Mouse (Mus musculus) heart, postnatal 0 days (tissue): ENCODE results near the gene Pde4dip. TPM values are rescaled to one million over a fixed set of nuclear protein-coding genes. Genes with fewer than 3 reads are reported as not detected.

Source experiments
- ATAC-seq: fragments of 200-750 bp; cut with Nextera tagmentation; 2 replicates; pipeline ENCODE4 v1.8.0; 2017; ENCODE audit warnings: low read depth, moderate number of reproducible peaks, moderate library complexity; ENCODE audit not compliant: insufficient read depth
- DNase-seq: peaks from one replicate; pipeline ENCODE4 v3.0.0-alpha.2; 2016; ENCODE audit warnings: low spot score
- H3K27ac ChIP-seq: fragments of 300-500 bp; sonication (generic); 2 replicates; pipeline ENCODE4 v1.5.1; 2014; ENCODE audit warnings: low read depth, mild to moderate bottlenecking
- H3K27me3 ChIP-seq: fragments of 300-500 bp; sonication (generic); 2 replicates; pipeline ENCODE4 v1.6.1; 2014; ENCODE audit warnings: low read length, mixed read lengths; ENCODE audit not compliant: control insufficient read depth, insufficient read depth
- H3K36me3 ChIP-seq: fragments of 300-500 bp; sonication (generic); replicated peaks from 2 replicates; pipeline ENCODE4 v1.6.1; 2014; ENCODE audit warnings: low read length, mixed read lengths; ENCODE audit not compliant: control insufficient read depth, insufficient read depth
- H3K4me1 ChIP-seq: fragments of 300-500 bp; sonication (generic); 2 replicates; pipeline ENCODE4 v1.6.1; 2014; ENCODE audit warnings: antibody characterized with exemption; ENCODE audit not compliant: control insufficient read depth, insufficient read depth
- H3K4me2 ChIP-seq: fragments of 300-500 bp; sonication (generic); 2 replicates; pipeline ENCODE4 v1.6.1; 2014; ENCODE audit warnings: low read depth, mild to moderate bottlenecking, low read length, moderate library complexity
- H3K4me3 ChIP-seq: fragments of 300-500 bp; sonication (generic); 2 replicates; pipeline ENCODE4 v1.5.1; 2014; ENCODE audit warnings: low read depth, low read length
- H3K9ac ChIP-seq: fragments of 300-500 bp; sonication (generic); replicated peaks from 2 replicates; pipeline ENCODE4 v1.6.1; 2014; ENCODE audit warnings: low read depth, low read length, mixed read lengths
- H3K9me3 ChIP-seq: fragments of 300-500 bp; sonication (generic); replicated peaks from 2 replicates; pipeline ENCODE4 v1.6.1; 2016; ENCODE audit warnings: low read length; ENCODE audit not compliant: control insufficient read depth
- CTCF ChIP-seq: IDR thresholded peaks from 2 replicates; pipeline ENCODE4 v1.5.1; 2016; ENCODE audit warnings: antibody characterized with exemption, control low read depth, low read depth
- EP300 ChIP-seq: IDR thresholded peaks from 2 replicates; pipeline ENCODE4 v1.6.1; 2016; ENCODE audit warnings: antibody characterized with exemption, low read depth
- WGBS: fragments of 180-500 bp; shearing (Covaris S2); extraction: QIAGEN DNeasy Blood & Tissue Kit; methylation state at CpG from one replicate; pipeline ENCODE4 v1.1.7; 2014; 5-methylcytosine and 5-hydroxymethylcytosine counted together
- polyA plus RNA-seq: library from polyadenylated mRNA; unstranded; fragments of >200 nt; fragmentation: Nextera tagmentation; extraction: Ambion mirVana; gene quantifications from 2 replicates; pipeline ENCODE4 v1.2.1, GENCODE M21; 2015
- total RNA-seq: library from RNA; depleted of rRNA; stranded (reverse); fragments of >200 nt; gene quantifications from 2 replicates; pipeline ENCODE4 v1.2.3, GENCODE M21; 2014; ENCODE audit warnings: low replicate concordance

Pde4dip gene
- total and polyA plus RNA-seq, 2 experiments from 2014 or later, result 126 to 498 TPM

DNA sequence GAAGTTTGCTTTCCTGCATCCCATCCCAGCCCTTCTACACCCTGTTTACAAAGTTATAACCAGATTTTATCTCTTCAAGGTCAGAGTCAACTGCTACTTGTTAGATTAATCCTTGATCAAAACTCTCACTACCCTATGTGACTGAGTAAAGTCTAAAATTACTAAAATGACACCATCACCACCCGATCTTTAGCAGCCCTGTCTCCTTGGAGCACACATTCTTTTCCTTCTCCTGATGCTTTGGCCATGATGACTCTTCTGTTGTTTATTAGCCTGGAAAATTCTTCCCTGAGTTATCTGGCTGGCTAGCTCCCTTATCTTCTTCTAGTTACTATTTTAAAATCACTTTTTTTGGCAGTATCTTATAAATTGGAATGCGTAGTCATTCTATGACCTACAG, 82.9 kb downstream of the Pde4dip start:
- no peak overlapping the region for H3K9ac ChIP-seq
- no peak overlapping the region for H3K4me2 ChIP-seq
- TF ChIP-seq EP300, result peak; percentile 46; the same call in 1 of the 2 replicates
- no peak for TF ChIP-seq CTCF
- H3K27ac ChIP-seq, result peak overlapping the region; percentile 72
- no peaks in the 10 kb centered on the region for H3K9me3 ChIP-seq
- ATAC-seq, result no peak
- peaks cover 53% of the 10 kb centered on the region for H3K4me1 ChIP-seq
- peak; percentile 28 for DNase-seq
- no peaks in the 10 kb centered on the region; the same call in 1 of the 2 replicates for H3K36me3 ChIP-seq
- 26% methylated on average over 2 of the region's 2 CpGs for WGBS
- no peaks in the 10 kb centered on the region for H3K27me3 ChIP-seq
- H3K4me3 ChIP-seq, result no peak overlapping the region

DNA sequence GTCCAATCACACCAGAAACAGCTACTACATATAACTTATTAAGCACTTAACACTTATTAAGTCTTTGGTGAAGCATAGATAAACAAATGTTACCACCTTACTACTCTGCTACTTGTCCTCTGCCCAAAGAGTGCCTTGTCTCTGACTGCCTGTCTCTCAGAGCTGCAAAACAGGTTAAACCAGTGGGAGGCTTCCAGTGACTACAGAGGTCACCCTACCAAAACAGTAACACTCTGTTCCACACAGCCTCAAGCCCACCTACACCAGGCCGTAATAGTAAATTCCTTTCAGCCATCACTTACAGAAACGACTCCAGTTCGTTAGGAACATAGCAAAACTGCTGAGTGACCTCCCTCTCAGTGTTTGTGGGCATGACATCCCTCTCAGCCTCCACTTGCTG, 84.8 kb downstream of the Pde4dip start:
- peaks cover 48% of the 10 kb centered on the region for H3K4me1 ChIP-seq
- no peak for TF ChIP-seq EP300
- no peak for TF ChIP-seq CTCF
- WGBS, result 41% methylated on average over 3 of the region's 3 CpGs
- H3K27ac ChIP-seq, result peak overlapping the region; percentile 95
- H3K4me3 ChIP-seq, result no peak overlapping the region
- H3K4me2 ChIP-seq, result no peak overlapping the region
- DNase-seq (no peak), ATAC-seq (no peak)
- no peaks in the 10 kb centered on the region for H3K9me3 ChIP-seq
- H3K9ac ChIP-seq, result no peak overlapping the region
- no peaks in the 10 kb centered on the region; the same call in 1 of the 2 replicates for H3K36me3 ChIP-seq
- no peaks in the 10 kb centered on the region for H3K27me3 ChIP-seq

DNA sequence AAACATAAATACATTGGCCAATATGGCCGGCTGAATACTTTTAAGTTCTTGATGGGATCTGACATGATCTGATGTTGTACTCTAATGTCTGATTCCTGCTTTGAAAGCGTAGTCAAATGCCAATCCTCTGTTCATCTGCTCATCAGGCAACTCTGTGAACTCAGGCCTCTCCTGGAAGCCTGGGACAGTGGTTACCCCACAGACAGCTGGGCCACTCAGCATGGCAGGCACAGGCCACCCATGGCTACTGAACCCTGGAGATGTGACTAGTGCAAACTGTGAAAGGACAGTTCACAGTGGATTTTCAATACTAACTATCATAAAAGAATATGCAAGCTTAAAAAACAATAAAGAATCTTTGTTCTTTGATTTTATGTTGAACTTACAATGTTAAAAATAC, 85.6 kb downstream of the Pde4dip start:
- Histone ChIP-seq H3K27me3 (no peaks in the 10 kb centered on the region), H3K36me3 (no peaks in the 10 kb centered on the region; the same call in 1 of the 2 replicates), H3K4me2 (no peak overlapping the region), H3K4me1 (peaks cover 51% of the 10 kb centered on the region), H3K27ac (peak overlapping the region; percentile 95), H3K4me3 (no peak overlapping the region), H3K9me3 (no peaks in the 10 kb centered on the region), H3K9ac (0 out of 2 replicates have a peak overlapping the region, but pooled peaks have one; percentile 12)
- ATAC-seq (no peak), DNase-seq (no peak)
- WGBS, result 69% methylated on average over 2 of the region's 2 CpGs
- TF ChIP-seq EP300 (no peak), CTCF (no peak)

DNA sequence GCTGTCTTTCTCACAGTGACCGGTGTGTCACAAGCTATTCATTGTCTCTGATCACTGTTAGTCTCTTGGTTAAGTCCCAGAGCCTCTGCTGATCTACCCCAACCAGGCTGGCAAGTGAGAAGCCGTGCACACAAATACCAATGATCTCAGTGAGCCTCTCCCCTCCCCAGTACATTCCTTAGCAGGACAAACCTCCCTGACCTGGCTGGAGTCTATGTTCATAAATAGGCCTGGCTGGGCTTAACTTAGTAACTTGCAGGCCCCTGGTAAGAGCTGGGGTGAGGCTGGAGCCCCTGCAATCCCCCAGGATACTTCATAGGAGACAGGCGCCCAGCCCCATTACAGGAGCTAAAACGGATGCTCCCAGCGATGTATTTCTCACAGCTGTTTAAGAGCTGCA, 86.2 kb downstream of the Pde4dip start:
- Histone ChIP-seq H3K27me3 (no peaks in the 10 kb centered on the region), H3K4me3 (no peak overlapping the region), H3K9me3 (no peaks in the 10 kb centered on the region), H3K36me3 (no peaks in the 10 kb centered on the region; the same call in 1 of the 2 replicates), H3K4me1 (peaks cover 51% of the 10 kb centered on the region), H3K27ac (peak overlapping the region; percentile 95), H3K4me2 (0 out of 2 replicates have a peak overlapping the region, but pooled peaks have one; percentile 19), H3K9ac (0 out of 2 replicates have a peak overlapping the region, but pooled peaks have one; percentile 12)
- peak; percentile 88 for DNase-seq
- 32% methylated on average over 5 of the region's 5 CpGs for WGBS
- ATAC-seq, result peak; percentile 91
- no peak for TF ChIP-seq EP300
- no peak for TF ChIP-seq CTCF

DNA sequence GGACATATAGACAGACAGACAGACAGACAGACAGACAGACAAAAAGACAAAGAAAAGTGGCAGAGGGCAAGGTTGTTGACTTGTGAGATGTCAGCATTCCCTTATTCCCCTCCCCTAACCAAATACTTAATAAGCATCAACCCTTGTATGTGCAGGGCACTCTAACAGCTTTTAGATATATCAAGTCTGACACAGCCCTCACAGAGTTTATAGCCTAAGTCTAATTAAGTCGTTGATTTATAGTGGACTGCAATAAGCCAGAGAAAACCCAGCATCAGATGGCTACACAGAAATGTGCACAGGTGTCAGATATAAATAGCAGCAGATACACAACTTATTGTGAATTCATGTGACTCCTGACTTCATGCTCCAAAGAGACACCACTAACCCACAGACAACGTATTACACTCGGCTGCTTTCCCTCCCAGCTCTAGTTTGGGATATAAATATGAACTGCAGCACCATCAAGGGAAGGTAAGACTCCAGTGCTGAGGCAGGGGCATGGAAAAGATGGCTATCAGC, 87.3 kb downstream of the Pde4dip start:
- WGBS, result 37% methylated on average over 3 of the region's 3 CpGs
- H3K27me3 ChIP-seq, result no peaks in the 10 kb centered on the region
- no peak for DNase-seq
- no peak overlapping the region for H3K4me2 ChIP-seq
- no peak for ATAC-seq
- H3K9me3 ChIP-seq, result no peaks in the 10 kb centered on the region
- H3K4me3 ChIP-seq, result no peak overlapping the region
- peak overlapping the region; percentile 95 for H3K27ac ChIP-seq
- no peaks in the 10 kb centered on the region for H3K36me3 ChIP-seq
- no peak for TF ChIP-seq EP300
- no peak for TF ChIP-seq CTCF
- peaks cover 59% of the 10 kb centered on the region for H3K4me1 ChIP-seq
- H3K9ac ChIP-seq, result no peak overlapping the region; the same call in 1 of the 2 replicates

DNA sequence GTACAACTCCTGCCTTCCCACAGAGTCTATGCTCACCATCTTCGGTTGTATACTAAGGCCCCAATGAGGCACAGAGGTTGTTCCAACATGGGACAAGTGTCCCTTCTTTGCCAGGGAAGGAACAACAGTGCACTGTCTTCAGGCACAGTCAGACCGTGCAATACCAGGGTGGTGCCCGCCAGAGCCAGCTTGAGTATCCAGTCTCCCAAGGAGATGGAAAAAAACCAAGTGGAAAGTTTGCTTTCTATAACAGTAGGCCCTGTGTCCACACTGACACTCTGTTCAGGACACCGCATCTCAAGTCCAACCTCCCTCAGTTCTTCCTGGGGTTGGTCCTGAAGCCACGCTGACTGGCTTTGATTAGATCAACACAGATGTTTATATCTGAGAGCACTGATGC, 87.8 kb downstream of the Pde4dip start:
- Histone ChIP-seq H3K27me3 (no peaks in the 10 kb centered on the region), H3K27ac (peak overlapping the region; percentile 95), H3K4me2 (no peak overlapping the region), H3K4me1 (peaks cover 54% of the 10 kb centered on the region), H3K4me3 (no peak overlapping the region), H3K9ac (no peak overlapping the region), H3K36me3 (no peaks in the 10 kb centered on the region), H3K9me3 (no peaks in the 10 kb centered on the region)
- no peak for DNase-seq
- WGBS, result 69% methylated on average over 5 of the region's 5 CpGs
- TF ChIP-seq CTCF (no peak), EP300 (no peak)
- ATAC-seq, result no peak
